Mouse (Mus musculus) olfactory bulb, adult 2 months (tissue): Measurements from ENCODE around the gene Als2cr12.
"Not testable (repeated sequence)": the region's sequence is repeated elsewhere in the genome, so short reads cannot be mapped to it uniquely, and the experiment has no call there.

Experiments used
- CTCF ChIP-seq: fragments of 200-500 bp; IDR thresholded peaks from 2 replicates; pipeline ENCODE4 v1.5.1; 2012; ENCODE audit warnings: low read depth, mild to moderate bottlenecking, low read length, moderate library complexity; ENCODE audit not compliant: insufficient read depth
- POLR2A ChIP-seq: fragments of 200-500 bp; IDR thresholded peaks from 2 replicates; pipeline ENCODE4 v1.6.1; 2012; ENCODE audit warnings: mild to moderate bottlenecking, low read depth, low read length, moderate library complexity; ENCODE audit not compliant: insufficient read depth

DNA sequence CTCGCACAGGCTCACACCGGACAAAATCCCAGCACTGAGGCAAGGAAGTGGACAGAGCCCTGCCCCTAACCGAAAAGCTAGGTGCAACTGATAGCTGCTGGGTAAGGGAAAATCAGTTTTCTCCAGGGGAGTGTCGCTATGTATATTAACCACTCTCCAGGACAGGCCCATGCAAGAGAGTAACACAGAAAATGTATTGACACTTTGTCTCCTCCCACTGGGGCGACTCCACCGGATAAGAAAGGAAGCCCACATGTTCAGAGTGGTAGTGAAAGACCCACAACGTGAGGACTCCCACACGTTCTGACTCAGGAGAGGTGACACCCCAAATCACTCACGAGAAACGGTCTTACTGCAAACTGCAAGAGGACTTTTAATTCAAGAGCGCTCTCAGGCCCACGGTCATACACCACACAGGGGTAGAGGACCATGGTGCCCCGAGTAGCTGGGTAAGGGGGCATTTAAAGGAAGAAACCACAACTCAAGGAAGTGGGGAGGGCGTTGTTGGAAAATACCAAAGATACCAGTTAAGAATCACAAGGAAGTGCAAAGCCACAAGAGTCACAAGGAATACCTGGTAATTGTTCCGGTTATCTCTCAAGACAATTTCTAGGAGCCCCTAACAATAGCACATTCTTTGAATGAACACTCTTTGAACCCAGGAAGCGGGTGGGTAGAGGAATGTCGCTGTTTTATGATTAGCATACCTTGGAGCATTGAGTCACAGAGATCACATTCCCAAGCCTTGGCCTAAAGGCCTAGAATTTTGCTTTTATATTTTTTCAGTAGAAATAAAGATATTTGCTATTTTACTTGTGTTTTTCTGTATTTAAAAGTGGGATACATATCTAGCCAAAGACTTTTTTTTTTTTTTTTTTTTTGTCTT lies 44.0 kb downstream of the Als2cr12 start:
- TF ChIP-seq CTCF, POLR2A: not testable (repeated sequence)
